Mouse (Mus musculus) layer of hippocampus, postnatal 10 days (tissue): ENCODE data around the gene Hoxb4. TPM values are rescaled to one million over a fixed set of nuclear protein-coding genes. Genes with fewer than 3 reads are reported as not detected.

Experiments
- microRNA-seq, 2 experiments: library from miRNA; unstranded; fragments of <30 nt; microRNA quantifications; one replicate each; pipeline ENCODE4 v1.2.0; 2021
- total RNA-seq, 2 experiments: library from RNA; stranded (reverse); gene quantifications; 2 replicates each; pipeline ENCODE4 v1.2.3; 2021

Hoxb4 gene
- total RNA-seq, 2 experiments from 2014 or later: not detected

Small RNA genes within 50 kb of the gene (microRNA-seq; reads per million reads assigned to microRNA genes)
- 5.5 to 8.7 reads per million in 2 experiments for gene Mir10a

Other genes starting within 250 kb of the Hoxb4 start
- gene Atp5g1, start 242.6 kb upstream of the Hoxb4 start, total RNA-seq: 100 to 1,000 TPM; 583 to 624 TPM
- not detected for gene Calcoco2, start 206.3 kb upstream of the Hoxb4 start, total RNA-seq
- gene Ttll6, start 184.5 kb upstream of the Hoxb4 start, total RNA-seq: under 1 TPM; 0.42 to 0.55 TPM
- gene Hoxb13, start 124.0 kb upstream of the Hoxb4 start, total RNA-seq: not detected
- not detected for gene Hoxb9, start 46.8 kb upstream of the Hoxb4 start, total RNA-seq
- not detected for gene Hoxb8, start 36.4 kb upstream of the Hoxb4 start, total RNA-seq
- not detected for gene Hoxb7, start 31.6 kb upstream of the Hoxb4 start, total RNA-seq
- gene Hoxb6, start 25.8 kb upstream of the Hoxb4 start, total RNA-seq: not detected
- not detected for gene Hoxb5, start 14.9 kb upstream of the Hoxb4 start, total RNA-seq
- not detected for gene Hoxb3, start 5.1 kb downstream of the Hoxb4 start, total RNA-seq
- gene Hoxb2, start 32.3 kb downstream of the Hoxb4 start, total RNA-seq: not detected
- gene Hoxb1, start 47.5 kb downstream of the Hoxb4 start, total RNA-seq: not detected
- 1 to 10 TPM; 1.4 to 2.0 TPM for gene Skap1, start 146.3 kb downstream of the Hoxb4 start, total RNA-seq